Mouse (Mus musculus) ES-E14 (cell line): ENCODE results near the gene Crb1.

Experiments used
- CHD2 ChIP-seq: IDR thresholded peaks from 2 replicates; pipeline ENCODE4 v1.6.1; 2014; ENCODE audit warnings: mild to moderate bottlenecking, low read depth, low read length, inconsistent platforms
- HCFC1 ChIP-seq: IDR thresholded peaks from 2 replicates; pipeline ENCODE4 v1.6.1; 2012; ENCODE audit warnings: low read length, inconsistent platforms, borderline replicate concordance; ENCODE audit not compliant: insufficient read depth
- MAFK ChIP-seq: IDR thresholded peaks from 2 replicates; pipeline ENCODE4 v1.6.1; 2014; ENCODE audit warnings: mild to moderate bottlenecking, low read depth, low read length, inconsistent platforms; ENCODE audit not compliant: insufficient read depth
- ZC3H11A ChIP-seq: IDR thresholded peaks from 2 replicates; pipeline ENCODE4 v1.6.1; 2012; ENCODE audit warnings: low read depth, mild to moderate bottlenecking, inconsistent platforms, low read length, borderline replicate concordance
- ZNF384 ChIP-seq: IDR thresholded peaks from 2 replicates; pipeline ENCODE4 v1.6.1; 2012; ENCODE audit warnings: low read depth, low read length, inconsistent platforms

DNA sequence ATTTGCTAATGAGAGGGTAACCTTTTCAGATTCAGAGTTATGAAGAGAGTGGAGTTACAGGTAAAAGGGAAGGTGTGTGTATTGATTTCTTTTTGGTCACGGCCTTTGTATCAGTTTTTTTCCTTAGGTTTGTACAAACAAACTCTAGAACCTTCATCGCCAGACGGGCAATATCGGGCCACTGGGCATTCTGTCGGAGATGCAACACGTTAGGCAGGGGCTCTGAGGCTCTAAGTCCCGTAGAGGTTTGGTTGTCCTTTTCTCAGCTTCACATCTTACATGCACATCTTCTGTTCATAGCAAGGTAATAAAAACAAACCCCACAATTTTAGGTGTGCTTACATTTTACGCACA, 44.6 kb upstream of the Crb1 start:
- TF ChIP-seq ZNF384 (no peak), ZC3H11A (no peak), HCFC1 (no peak), CHD2 (no peak), MAFK (no peak)
